Mouse (Mus musculus) retina, postnatal 1 day (tissue): Measurements from ENCODE around the gene Prr18.

ENCODE experiments used
- DNase-seq: peaks from one replicate; pipeline ENCODE4 v3.0.0-alpha.2; 2012

Gene Prr18

DNA sequence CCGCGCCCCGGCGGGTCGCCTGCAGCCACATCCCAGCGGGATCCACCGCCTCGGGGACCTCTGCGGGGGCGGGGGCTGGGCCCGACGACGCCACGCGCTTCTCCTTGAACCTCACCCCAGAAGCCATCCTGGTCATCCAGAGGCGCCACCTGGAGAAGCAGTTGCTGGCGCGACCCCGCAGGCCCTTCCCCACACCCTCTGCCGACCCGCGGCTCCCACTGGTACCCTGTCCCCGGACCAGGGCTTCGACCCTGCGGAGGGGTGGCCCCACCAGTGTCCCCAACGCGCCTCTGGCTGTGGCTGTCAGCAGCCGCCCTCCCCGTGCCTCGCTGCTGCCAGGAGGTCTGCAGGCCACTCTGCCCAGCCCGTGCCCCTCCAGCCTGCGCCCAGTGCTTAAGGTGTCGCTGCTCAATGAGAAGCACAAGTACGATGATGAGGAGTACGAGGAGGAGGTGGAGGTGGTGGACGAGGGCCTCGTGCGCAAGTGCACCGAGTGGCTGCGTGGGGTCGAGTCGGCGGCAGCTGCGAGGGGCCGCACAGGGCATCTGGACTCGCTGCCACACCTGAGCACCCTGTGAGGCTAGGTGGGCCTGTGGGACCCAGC lies 4.2 kb downstream of the Prr18 start:
- peak; percentile 32 for DNase-seq

- no peak for DNase-seq
Observed at GRCm38 (mm10) chr17:8342706-8343105, 5.4 kb downstream of the Prr18 start.

DNA sequence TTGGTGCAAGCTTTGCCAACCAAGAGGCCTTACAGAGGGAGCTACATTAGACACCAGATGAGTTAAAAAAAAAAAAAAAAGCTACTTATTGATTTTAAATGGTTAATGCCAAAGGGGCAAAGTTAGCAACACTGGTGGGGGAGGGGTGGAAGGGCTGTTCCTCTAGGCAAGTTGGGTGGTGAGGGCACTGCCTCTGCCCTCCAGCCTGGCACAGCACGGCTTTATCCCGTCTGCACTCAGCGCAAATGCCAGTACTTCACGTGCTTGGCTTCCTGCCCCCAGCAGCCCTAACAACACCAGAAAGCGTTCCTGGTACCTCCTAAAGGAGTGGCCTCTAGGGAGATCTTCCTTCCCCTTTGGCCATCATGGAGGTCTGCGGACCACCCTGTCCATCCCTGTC lies 6.2 kb downstream of the Prr18 start:
- DNase-seq: no peak

- no peak for DNase-seq
Observed at GRCm38 (mm10) chr17:8347765-8348285, 10.6 kb downstream of the Prr18 start.

DNA sequence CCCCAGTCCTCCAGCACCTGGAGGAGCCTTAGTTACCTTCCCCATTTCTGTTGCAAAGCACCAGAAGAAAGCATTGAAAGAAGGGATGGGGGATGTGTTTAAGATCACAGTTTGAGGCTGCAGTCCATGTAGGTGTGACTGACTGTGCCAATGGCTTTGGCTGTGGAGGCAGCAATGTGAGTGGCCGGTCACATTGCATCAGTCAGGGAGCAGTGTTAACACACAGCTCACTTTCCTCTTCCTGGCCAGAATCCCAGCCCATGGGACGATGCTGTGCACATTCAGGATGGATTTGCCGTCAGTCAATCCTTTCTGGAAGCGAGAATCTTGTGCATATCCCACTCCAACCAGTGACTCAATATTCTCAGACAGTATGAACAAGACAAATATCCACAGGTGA lies 11.7 kb downstream of the Prr18 start:
- DNase-seq: no peak

- peak; percentile 84 for DNase-seq
Observed at GRCm38 (mm10) chr17:8351088-8351487, 13.8 kb downstream of the Prr18 start.

- no peak for DNase-seq
Observed at GRCm38 (mm10) chr17:8355692-8356091, 18.4 kb downstream of the Prr18 start, which contains the start of gene T2. T2 (plus strand) TSS chr17:8355992.

DNA sequence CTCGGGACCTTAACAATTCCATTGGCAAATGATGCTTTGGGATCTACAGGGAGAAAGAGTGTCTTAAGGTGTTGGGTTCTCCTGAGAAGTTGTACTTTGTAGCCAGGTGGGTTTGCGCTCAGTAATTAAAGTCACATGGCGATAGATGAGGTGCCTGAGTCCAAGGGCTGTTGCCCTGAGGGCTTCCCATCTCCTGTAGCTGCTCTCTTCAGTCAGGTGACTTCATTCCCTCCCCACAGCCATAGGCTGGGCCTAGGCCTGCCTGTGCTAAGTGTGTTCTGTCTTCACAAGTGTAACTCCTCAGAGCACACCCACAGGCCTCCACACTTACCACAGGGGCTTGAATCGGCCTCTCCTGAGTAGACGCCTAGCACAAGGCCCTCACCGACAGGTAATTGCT lies 20.2 kb downstream of the Prr18 start:
- DNase-seq: no peak

GRCm38 (mm10) chr17:8360876-8361275 lies 23.6 kb downstream of the Prr18 start:
- no peak for DNase-seq

GRCm38 (mm10) chr17:8361281-8362103 lies 24.2 kb downstream of the Prr18 start:
- no peak for DNase-seq

- DNase-seq: peak; percentile 64
Observed at GRCm38 (mm10) chr17:8367514-8368480, 30.5 kb downstream of the Prr18 start.

DNA sequence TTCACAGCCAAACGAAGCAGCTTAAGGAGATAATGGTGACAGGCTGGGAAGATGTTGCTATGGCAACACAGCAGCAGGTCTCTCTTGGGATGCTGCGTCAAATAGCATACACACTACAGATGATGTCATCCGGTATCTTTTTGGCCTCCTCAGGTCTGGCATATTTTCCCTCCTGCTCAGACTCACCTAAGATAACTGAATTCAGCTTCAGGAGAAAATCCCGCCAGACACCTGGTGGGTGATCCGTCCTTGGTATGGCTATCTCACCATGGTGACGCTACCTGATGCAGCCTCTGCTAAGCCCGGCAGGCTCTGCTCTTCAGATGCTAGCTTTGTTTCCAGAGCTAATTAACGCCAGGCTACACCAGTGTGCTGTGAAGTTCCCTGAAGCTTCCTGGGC lies 31.3 kb downstream of the Prr18 start:
- DNase-seq: peak; percentile 86

DNA sequence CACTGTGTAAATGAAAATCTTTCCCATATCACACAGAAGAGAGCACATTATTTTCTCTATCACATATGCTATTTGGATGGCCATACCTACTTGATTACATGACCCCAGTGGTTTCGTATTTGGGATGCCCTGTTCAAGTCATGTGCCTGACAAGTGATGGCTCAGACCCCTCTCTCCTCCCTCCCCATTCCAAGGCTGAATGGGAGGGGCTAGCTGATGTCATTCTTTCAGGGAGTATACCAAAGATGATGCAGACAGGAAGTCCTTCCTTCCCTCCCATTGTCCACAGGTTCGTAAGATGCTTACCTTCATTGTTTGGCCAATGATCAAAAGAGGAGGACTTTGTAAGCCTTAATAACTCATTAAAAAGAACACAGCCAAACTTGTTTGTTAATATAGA lies 31.9 kb downstream of the Prr18 start:
- DNase-seq: peak; percentile 45

DNA sequence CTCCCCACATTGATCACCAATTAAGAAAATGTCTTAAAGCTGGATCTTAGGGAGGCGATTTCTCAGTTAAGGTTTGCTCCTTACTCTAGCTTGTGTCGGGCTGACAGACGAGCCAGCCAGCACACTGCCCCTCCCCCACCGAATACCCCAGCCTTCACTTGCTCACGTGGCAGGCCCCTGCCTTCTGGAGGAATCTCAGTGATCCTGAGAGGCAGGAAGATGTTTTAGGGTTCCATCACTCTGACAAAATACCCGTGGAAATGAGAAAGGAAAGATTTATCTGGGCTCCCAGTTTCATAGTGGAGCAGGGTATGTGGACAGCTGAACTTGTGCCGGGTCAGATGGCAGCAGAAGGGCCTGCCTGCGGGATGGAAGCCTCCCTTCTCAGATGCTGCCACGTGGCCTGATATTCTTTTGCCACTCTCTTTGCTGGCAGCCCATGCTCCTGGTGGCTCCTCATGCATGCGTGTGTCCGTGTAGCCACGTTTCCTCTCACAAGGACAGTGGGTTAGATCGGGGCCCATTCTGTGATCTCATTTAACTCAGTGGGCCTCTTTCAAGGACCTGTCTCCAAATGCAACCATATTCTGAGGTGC lies 33.5 kb downstream of the Prr18 start:
- DNase-seq: peak; percentile 51

DNA sequence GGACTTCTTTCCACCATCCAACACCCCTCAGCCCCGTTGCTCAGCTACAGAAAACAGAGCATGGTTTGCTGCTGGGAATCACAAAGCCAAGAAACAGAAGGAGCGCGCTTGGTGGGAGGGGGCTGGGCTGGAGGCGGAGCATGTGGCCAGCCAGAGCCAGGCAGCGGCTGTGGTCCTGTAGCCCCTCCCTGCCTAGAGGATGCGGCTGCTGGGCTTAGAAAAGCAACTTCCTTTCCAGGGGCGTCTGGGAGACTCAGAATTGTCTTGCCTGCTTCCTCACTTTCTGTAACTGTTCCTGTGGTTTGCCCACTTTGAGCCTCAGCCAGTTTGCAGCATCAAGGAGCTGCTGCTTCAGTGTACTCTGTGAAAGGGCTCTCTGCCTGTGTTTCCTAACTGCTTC lies 34.6 kb downstream of the Prr18 start:
- DNase-seq: peak; percentile 89

DNA sequence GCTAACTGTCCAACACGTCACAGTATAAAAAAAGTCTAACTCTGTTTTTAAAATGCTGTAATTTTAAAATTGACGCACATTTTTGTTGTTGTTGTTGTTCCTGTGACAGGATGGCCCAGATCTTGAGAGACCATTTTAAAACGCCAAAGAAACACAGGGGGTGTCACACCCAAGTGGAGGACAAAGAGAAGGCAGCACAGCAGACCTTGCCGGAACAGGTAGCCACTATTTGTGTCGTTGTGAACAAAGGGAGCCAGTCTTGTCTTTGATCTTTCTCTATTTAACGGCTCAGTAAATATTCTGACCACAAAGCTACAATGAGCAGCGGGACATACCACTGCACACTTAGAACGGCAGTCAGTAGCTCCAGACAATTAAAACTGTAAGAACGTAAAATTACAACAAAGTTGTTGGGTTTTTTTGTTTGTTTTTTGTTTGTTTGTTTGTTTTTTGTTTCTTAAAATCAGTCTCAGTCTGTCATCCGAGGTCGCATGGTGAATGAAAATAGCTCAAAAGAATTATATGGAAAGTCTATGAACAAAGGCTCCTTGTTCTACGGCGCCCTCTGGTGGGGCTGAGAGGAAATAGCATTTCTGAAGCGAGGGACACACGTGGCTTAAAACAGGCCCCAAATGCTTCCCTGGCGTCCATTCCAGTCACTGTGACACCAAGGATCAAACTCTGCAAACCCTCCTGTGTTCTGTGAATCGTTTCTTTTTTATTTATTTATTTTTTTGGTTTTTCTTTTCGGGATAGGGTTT lies 35.2 kb downstream of the Prr18 start:
- DNase-seq: peak; percentile 90

DNA sequence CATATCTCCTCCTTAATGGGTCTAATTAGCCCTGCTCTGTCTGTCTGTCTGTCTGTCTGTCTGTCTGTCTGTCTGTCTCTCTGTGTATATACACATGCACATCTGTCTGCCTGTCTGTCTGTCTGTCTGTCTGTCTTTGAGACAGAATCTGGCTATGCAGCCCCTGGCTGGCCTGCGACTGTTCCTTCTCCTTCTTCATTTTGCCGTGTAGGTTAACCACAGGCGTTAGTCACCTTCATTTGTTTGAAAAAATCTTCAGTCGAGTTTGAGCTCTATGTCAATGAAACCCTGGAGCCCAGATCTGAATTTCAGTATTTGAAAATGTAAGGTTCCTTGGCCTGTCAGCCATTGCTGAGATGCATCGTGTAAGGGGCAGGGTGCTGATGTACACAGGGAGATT lies 40.0 kb downstream of the Prr18 start:
- no peak for DNase-seq

GRCm38 (mm10) chr17:8385441-8385840 lies 48.2 kb downstream of the Prr18 start:
- no peak for DNase-seq

GRCm38 (mm10) chr17:8388463-8388862 lies 51.2 kb downstream of the Prr18 start:
- DNase-seq: peak; percentile 65

DNA sequence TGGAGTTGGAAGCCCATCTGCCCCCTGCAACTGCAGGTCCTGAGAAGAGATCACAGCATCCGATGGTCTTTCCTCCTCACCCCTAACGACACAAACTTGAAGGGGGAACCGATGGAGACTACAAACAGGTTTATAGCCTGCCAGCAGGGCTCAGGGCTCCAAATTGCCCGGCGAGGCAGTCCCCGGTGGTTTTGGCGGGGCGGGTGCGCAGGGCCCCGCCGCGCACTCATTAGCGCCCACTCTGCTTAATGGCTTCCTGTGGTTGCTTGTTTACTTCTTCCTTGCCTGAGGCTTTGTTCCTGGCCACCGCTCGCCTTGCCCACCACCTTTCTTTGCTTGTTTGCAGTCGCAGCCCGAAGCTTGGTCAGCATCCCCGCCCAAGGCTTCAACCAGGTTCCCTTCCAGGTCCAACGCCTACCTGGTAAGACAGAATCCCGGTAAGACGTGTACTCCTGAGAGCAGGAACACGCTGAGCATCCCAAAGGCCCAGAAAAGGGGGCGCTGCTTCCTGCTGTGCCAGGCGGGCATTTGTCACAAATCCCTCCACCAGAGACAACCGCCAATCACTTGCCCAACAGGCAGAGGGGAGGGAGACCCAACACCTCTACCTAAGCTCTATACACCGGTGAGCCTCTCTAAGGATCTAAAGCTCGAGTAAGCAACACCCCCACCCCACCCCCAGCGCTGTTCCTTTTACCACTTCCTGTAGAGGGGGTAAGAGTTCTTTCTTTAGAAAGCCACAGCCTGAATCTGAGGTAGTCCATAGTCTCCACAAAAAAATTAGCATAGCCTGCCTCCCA lies 51.9 kb downstream of the Prr18 start:
- DNase-seq: peak; percentile 56

DNA sequence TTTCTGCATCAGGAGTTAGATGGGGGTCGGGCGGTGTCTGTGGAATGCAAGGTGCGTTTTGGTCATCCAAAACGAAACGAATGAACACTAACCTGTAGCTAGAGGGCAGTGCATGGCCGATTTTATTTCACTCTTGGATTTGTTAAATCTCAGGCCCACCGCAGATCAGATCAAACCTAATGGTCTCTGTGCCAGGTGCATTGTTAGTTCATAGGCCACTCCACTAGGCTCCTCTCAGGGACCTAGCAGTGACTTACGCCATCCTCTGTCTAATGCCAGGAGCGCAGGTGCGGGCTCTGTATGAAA lies 52.5 kb downstream of the Prr18 start:
- no peak for DNase-seq
